ENCODE assay signal across 27 mouse cellular contexts in genomic region chr10:117784646-117785045, GRCm38 (mm10). TPM values are rescaled to one million over a fixed set of nuclear protein-coding genes. Genes with fewer than 3 reads are reported as not detected.
DNase-seq lines count a peak whose midpoint lies in the region; ATAC-seq lines count a peak whose summit lies in the region.
"Had no signal": no experiment of that assay in that cellular context is flagged by ENCODE, and none has a peak within 500 bp of the region (broad histone marks: within the 10 kb centered on the region; RNA-seq: fewer than 3 reads in every experiment).

No protein-coding gene starts in this region.

- peaks cover 18% of the 10 kb centered on the region for H3K36me3 ChIP-seq in forebrain, embryonic 11.5 days (ENCODE audit: control insufficient read depth, insufficient read depth, low read length)
- peaks cover 77% of the 10 kb centered on the region for H3K36me3 ChIP-seq in forebrain, embryonic 14.5 days (ENCODE audit: control insufficient read depth, insufficient read depth, low read length)

- no peak overlapping the region for H3K9ac ChIP-seq in forebrain, embryonic 11.5 days (ENCODE audit: low read length)
- H3K9ac ChIP-seq in forebrain, embryonic 14.5 days (ENCODE audit: low read length), result no peak overlapping the region
- H3K9ac ChIP-seq: hindbrain, embryonic 13.5 days; intestine, embryonic 15.5 days; limb, embryonic 15.5 days; liver, embryonic 14.5 days; lung, embryonic 15.5 days; neural tube, embryonic 15.5 days had no signal

- WGBS in forebrain, embryonic 11.5 days, result 95% methylated on average over 7 of the region's 7 CpGs
- WGBS in forebrain, embryonic 14.5 days, result 96% methylated on average over 7 of the region's 7 CpGs

- no peak overlapping the region for H3K4me3 ChIP-seq in forebrain, embryonic 11.5 days (ENCODE audit: low read depth, low read length)
- H3K4me3 ChIP-seq in forebrain, embryonic 14.5 days (ENCODE audit: low read depth, low read length), result no peak overlapping the region
- H3K4me3 ChIP-seq: forebrain, embryonic 10.5 days; hindbrain, embryonic 13.5 days; intestine, embryonic 15.5 days; layer of hippocampus, adult 2 months; limb, embryonic 15.5 days; lung, embryonic 15.5 days; neural tube, embryonic 15.5 days had no signal

- H3K4me2 ChIP-seq in forebrain, embryonic 11.5 days (ENCODE audit: low read depth, low read length, severe bottlenecking), result no peak overlapping the region
- no peak overlapping the region for H3K4me2 ChIP-seq in forebrain, embryonic 14.5 days (ENCODE audit: low read length)
- H3K4me2 ChIP-seq: hindbrain, embryonic 13.5 days; intestine, embryonic 15.5 days; limb, embryonic 15.5 days; lung, embryonic 15.5 days; midbrain, embryonic 11.5 days; neural tube, embryonic 15.5 days had no signal

- H3K4me1 ChIP-seq in forebrain, embryonic 11.5 days (replicated peaks; ENCODE audit: control insufficient read depth, insufficient read depth, low read length), result no peaks in the 10 kb centered on the region
- no peaks in the 10 kb centered on the region for H3K4me1 ChIP-seq in forebrain, embryonic 14.5 days (ENCODE audit: control insufficient read depth, insufficient read depth, low read length)
- H3K4me1 ChIP-seq: forebrain, embryonic 10.5 days; hindbrain, embryonic 13.5 days; intestine, embryonic 15.5 days; limb, embryonic 15.5 days; lung, embryonic 15.5 days; neural tube, embryonic 15.5 days had no signal

- DNase-seq in forebrain, embryonic 11.5 days (ENCODE audit: low spot score), result peak; percentile 11
- no peak for DNase-seq in forebrain, embryonic 14.5 days (ENCODE audit: low spot score)
- DNase-seq in thymus, postnatal 14 days, result peak; percentile 31
- DNase-seq in cerebellum, postnatal 14 days, result no peak
- no peak for DNase-seq in kidney, adult 9 months
- DNase-seq in ovary, postnatal 10 days (ENCODE audit: low spot score), result no peak
- DNase-seq: cerebellum, adult 11 months; cerebellum, adult 9-11 months; gastrocnemius, postnatal 36 days; heart, postnatal 36 days; kidney, postnatal 25 days; layer of hippocampus, postnatal 36 days; left cerebral cortex, postnatal 4 days; right cerebral cortex, postnatal 25 days; spleen, adult 18-20 months had no signal

- H3K9me3 ChIP-seq in forebrain, embryonic 11.5 days (ENCODE audit: control insufficient read depth, low read length), result no peaks in the 10 kb centered on the region
- no peaks in the 10 kb centered on the region for H3K9me3 ChIP-seq in forebrain, embryonic 14.5 days (replicated peaks; ENCODE audit: control insufficient read depth, low read length)
- H3K9me3 ChIP-seq: forebrain, embryonic 10.5 days; hindbrain, embryonic 13.5 days; intestine, embryonic 15.5 days; limb, embryonic 15.5 days; lung, embryonic 15.5 days; neural tube, embryonic 15.5 days had no signal

- H3K27ac ChIP-seq in forebrain, embryonic 11.5 days (ENCODE audit: low read depth, low read length), result no peak overlapping the region
- H3K27ac ChIP-seq in forebrain, embryonic 14.5 days (ENCODE audit: low read depth, low read length), result no peak overlapping the region
- H3K27ac ChIP-seq: forebrain, embryonic 10.5 days; hindbrain, embryonic 13.5 days; intestine, embryonic 15.5 days; layer of hippocampus, adult 2 months; limb, embryonic 15.5 days; liver, embryonic 14.5 days; lung, embryonic 15.5 days; macrophage; neural tube, embryonic 15.5 days had no signal

- H3K27me3 ChIP-seq in forebrain, embryonic 11.5 days (ENCODE audit: control insufficient read depth, insufficient read depth, low read length), result no peaks in the 10 kb centered on the region
- H3K27me3 ChIP-seq in forebrain, embryonic 14.5 days (replicated peaks; ENCODE audit: control insufficient read depth, insufficient read depth, low read length), result no peaks in the 10 kb centered on the region
- H3K27me3 ChIP-seq: hindbrain, embryonic 13.5 days; intestine, embryonic 15.5 days; limb, embryonic 15.5 days; lung, embryonic 15.5 days; neural tube, embryonic 15.5 days had no signal

- ATAC-seq in forebrain, embryonic 11.5 days (replicated peaks; ENCODE audit: low FRiP score), result no peak
- no peak for ATAC-seq in forebrain, embryonic 14.5 days
- ATAC-seq in CD4-positive, CD25-positive, alpha-beta regulatory T cell, adult 4 months, result peak; percentile 97
- ATAC-seq in granulocyte monocyte progenitor cell, adult 5-6 weeks (replicated peaks; ENCODE audit: poor library complexity, severe bottlenecking), result 0 out of 2 replicates have a peak, but pooled peaks have one; percentile 42
- ATAC-seq: intestine, embryonic 15.5 days had no signal

RNA-seq across cellular contexts. Expression of gene Nup107, which starts 7.9 kb away (rescaled TPM):
- polyA plus RNA-seq in forebrain, embryonic 11.5 days (2014; fragmentation: Nextera tagmentation; extraction: Ambion mirVana), result 101 and 104 TPM in 2 replicates
- polyA plus RNA-seq in forebrain, embryonic 14.5 days (2014; fragmentation: Nextera tagmentation; extraction: Ambion mirVana), result 61.1 and 68.7 TPM in 2 replicates
- polyA plus RNA-seq in CD4-positive, CD25-positive, alpha-beta regulatory T cell, adult 4 months (2017; shearing (Covaris generic)), result 10 to 100 TPM; 54.8 to 65.4 TPM
- 76.8 and 93.4 TPM in 2 replicates for total RNA-seq in granulocyte monocyte progenitor cell, adult 5-6 weeks (2014; fragmentation: Nextera tagmentation)
- 153 and 182 TPM in 2 replicates for total RNA-seq in granulocyte monocyte progenitor cell, adult 5-6 weeks (2017)

RNA-seq across cellular contexts. Expression of gene Slc35e3, which starts 38.5 kb away (rescaled TPM):
- polyA plus RNA-seq in forebrain, embryonic 11.5 days (2014; fragmentation: Nextera tagmentation; extraction: Ambion mirVana), result 21.9 and 22.2 TPM in 2 replicates
- 17.7 and 20.1 TPM in 2 replicates for polyA plus RNA-seq in forebrain, embryonic 14.5 days (2014; fragmentation: Nextera tagmentation; extraction: Ambion mirVana)
- 1 to 10 TPM; 2.1 to 2.8 TPM for polyA plus RNA-seq in CD4-positive, CD25-positive, alpha-beta regulatory T cell, adult 4 months (2017; shearing (Covaris generic))
- 6.1 and 12.7 TPM in 2 replicates for total RNA-seq in granulocyte monocyte progenitor cell, adult 5-6 weeks (2014; fragmentation: Nextera tagmentation)
- total RNA-seq in granulocyte monocyte progenitor cell, adult 5-6 weeks (2017), result 14.4 and 18.9 TPM in 2 replicates

Comparison
In these comparisons a context has a peak if more than half of its experiments do, and no peak if none do; other contexts are left out.
1. DNase-seq: peak in forebrain, embryonic 11.5 days (single experiment) and thymus, postnatal 14 days (single experiment); none in forebrain, embryonic 14.5 days (single experiment), cerebellum, postnatal 14 days (0 of 2), kidney, adult 9 months (single experiment) and ovary, postnatal 10 days (single experiment).
2. ATAC-seq: peak in CD4-positive, CD25-positive, alpha-beta regulatory T cell, adult 4 months (single experiment) and granulocyte monocyte progenitor cell, adult 5-6 weeks (single experiment); none in forebrain, embryonic 11.5 days (single experiment) and forebrain, embryonic 14.5 days (single experiment).